Mouse (Mus musculus): Measurements from ENCODE around the gene Usp10.

Usp10 gene

DNA sequence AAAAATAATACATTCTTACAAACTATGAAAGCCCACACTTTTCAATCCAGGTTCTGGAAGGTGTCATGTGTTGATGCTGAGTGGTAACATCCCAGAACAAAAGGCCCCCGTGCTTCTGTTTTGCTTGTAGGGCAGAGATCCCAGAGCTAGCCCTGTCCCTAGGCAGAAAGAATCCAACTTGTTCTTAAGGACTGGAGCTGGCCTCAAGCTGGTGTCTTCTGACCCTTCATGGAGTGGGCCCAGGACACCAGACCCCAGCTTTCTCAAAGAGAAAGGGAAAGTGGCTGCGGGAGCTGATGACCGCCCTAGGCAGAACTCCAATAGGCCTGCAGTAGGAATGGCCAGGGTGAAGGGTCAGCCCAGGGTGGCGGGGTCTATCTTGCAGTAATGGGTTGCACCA lies 87.1 kb downstream of the Usp10 start:
- in situ Hi-C loops (cut with MboI; ENCODE audit: low pct_unique_long_range_greater_than_20kb in 1 of 2, low sequenced_read_pairs in 2 of 2, unreplicated experiment in 1 of 2): no loop called here

DNA sequence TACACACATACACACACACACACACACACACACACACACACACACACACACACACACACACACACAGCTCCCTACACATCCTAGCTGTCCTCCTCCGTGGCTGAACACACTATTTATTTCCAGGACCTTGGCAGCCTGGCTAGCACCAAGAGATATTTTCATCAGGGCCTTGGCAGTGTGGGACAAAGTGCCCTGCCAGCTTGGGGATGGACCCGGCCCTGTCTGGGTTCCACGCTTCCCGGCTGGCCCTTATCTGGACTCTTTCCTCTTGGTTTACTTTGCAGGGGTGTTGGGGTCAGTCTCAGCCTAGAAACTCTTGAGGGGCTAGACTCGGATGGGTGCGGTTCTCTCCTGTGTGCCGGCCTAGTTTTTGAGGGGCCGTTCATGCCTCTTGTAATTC lies 90.3 kb downstream of the Usp10 start:
- in situ Hi-C loops (cut with MboI; ENCODE audit: low pct_unique_long_range_greater_than_20kb in 1 of 2, low sequenced_read_pairs in 2 of 2, unreplicated experiment in 1 of 2): no loop called here

DNA sequence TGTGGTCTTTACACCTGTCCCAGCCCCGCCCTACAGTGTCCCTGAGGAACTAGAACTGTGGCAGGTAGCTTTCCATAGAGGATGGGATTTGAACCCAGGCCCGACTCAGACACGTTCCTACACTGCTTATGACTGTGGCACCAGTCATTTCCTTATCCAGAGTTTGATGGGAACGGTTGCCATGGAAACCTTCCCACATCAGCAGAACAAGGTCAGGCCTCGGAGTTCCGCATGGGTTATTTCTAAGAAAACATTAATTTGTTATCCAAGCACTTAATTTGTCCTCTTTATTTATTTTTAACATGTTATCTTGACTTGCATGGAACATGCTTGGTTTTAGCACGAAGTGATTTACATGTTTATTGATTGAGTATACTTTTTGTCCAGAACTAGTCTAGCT lies 91.6 kb downstream of the Usp10 start:
- in situ Hi-C loops (cut with MboI; ENCODE audit: low pct_unique_long_range_greater_than_20kb in 1 of 2, low sequenced_read_pairs in 2 of 2, unreplicated experiment in 1 of 2): no loop called here

DNA sequence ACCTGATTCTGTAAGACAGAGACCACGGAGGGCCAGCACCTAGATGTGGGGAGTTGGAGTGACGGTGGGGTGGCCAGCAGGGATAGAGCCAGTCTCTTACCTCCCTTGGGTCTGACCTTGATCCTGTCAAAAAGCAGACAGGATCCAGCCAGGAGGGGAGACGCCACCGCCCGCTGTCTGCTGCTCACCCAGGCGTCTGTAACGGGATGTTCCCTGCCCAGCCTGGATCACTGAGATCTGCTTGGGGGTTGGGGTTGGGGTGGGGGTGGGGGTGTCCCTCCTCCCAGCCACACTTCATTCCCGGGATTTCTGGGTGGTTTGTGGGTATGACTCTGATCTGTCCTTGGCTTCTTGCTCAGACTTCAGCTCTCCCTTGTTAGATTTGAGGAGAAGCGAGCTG lies 92.2 kb downstream of the Usp10 start:
- in situ Hi-C loops (cut with MboI; ENCODE audit: low pct_unique_long_range_greater_than_20kb in 1 of 2, low sequenced_read_pairs in 2 of 2, unreplicated experiment in 1 of 2): no loop called here

DNA sequence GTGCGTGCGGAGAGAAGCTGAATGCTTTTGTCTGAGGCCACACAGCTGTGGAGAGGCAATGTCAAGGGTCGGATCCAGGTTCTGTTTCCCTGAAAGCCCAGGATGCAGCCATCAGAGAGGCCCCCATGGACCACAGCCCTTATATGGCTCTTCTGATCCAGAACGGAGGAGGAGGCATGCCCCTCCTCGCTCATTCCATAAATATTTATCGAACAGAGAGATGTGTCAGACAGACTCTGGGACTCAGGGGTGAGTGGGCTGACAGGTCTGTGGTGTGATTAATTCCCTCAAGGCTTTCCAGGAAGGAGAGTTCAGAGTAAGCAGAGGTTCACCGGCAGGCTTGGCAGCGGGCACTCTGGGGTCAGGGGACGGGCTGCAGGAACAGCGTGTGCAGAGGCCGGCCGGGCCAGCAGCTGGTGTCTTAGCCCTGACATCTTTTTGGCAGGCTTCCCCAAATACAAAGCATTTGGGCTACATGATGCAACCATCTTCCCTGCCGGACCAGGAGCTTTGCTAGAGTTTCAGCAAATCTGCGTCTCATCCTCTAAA lies 94.1 kb downstream of the Usp10 start:
- in situ Hi-C loops (cut with MboI; ENCODE audit: low pct_unique_long_range_greater_than_20kb in 1 of 2, low sequenced_read_pairs in 2 of 2, unreplicated experiment in 1 of 2): no loop called here

DNA sequence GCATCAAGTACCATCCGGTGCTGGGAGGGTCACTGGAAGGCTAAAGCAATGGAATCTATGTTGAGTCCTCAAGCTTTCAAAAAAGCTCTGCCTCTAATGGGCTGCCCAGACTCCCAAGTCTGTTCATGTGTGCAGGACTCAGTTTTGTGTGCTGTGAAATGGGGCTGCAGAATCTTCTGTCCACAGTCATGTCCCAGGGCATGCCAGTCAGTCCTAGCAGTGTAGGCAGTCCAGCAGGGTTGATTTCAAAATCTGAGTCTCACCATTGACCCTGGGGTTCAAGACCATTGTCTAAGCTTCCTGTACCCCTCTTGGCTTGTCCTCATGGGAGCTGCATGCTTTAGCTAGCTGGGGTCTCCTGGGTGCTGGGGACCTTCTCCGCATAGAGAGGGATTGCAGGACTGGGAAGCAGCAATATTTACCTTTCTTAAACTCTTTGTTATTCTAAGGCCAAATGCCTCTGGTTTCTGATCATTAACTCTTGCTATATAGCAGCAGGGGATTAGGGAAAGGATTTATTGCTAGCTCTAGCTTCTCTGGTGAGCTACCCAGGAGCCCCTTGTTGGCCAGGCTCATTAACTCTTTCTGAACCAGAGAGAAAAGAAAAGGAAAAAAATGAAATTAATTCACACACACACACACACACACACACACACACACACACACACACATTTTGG lies 94.7 kb downstream of the Usp10 start:
- in situ Hi-C loops (cut with MboI; ENCODE audit: low pct_unique_long_range_greater_than_20kb in 1 of 2, low sequenced_read_pairs in 2 of 2, unreplicated experiment in 1 of 2): no loop called here

DNA sequence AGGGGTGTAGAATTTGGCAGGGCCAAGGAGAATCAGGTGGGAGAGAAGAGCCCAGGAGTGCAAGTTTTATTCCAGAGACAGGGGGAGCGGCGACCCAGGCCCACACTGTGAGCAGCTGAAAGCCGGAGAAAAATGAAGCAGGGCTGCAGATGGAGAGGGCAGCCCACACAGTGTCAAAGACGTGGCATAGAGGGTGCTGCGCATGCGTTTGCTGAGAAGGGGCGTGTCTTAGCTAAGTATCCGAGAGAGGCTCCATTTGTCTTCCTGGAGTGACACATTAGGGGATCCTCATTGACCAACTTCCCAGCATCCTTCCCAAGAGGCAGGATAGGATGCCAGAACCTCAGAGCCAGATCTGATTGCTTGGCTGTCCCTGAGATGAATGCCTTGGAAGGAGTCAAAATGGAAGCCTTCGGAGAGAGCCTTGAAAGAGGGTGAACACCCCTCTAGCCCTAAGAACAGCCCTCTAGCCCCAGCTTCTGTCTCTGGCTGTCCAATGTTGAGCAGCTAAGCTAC lies 96.5 kb downstream of the Usp10 start:
- in situ Hi-C loops (cut with MboI; ENCODE audit: low pct_unique_long_range_greater_than_20kb in 1 of 2, low sequenced_read_pairs in 2 of 2, unreplicated experiment in 1 of 2): no loop called here
